Mouse (Mus musculus): ENCODE data around the gene R3hdm4. TPM values are rescaled to one million over a fixed set of nuclear protein-coding genes. Genes with fewer than 3 reads are reported as not detected.
"Not testable (repeated sequence)": the region's sequence is repeated elsewhere in the genome, so short reads cannot be mapped to it uniquely, and the experiment has no call there.

R3hdm4 gene
- polyA plus RNA-seq, 1 experiment from 2014 or later, result 116 TPM

GRCm38 (mm10) chr10:79959847-79960601, 39.0 kb upstream of the R3hdm4 start, which contains the start of gene Wdr18:
Gene Wdr18 (plus strand): TSS chr10:79960152.
- peak within 1 kb of the TSS; percentile 92 for H3K9ac ChIP-seq (ENCODE audit: low read depth, low read length)
- WGBS, result under 1% methylated on average over 61 of the region's 61 CpGs
- H3K9me3 ChIP-seq (ENCODE audit: control insufficient read depth, low read length), result no peaks in the 10 kb centered on the region
- ATAC-seq, result peak; percentile 94
- H3K4me2 ChIP-seq (ENCODE audit: low read depth, low read length), result peak within 1 kb of the TSS; percentile 71
- H3K27me3 ChIP-seq (replicated peaks; ENCODE audit: control insufficient read depth, insufficient read depth, low read length), result no peaks in the 10 kb centered on the region
- peak within 1 kb of the TSS; percentile 98 for H3K4me3 ChIP-seq (ENCODE audit: low read length)
- peak within 1 kb of the TSS; percentile 75 for H3K27ac ChIP-seq (ENCODE audit: low read length)
- peaks cover 18% of the 10 kb centered on the region for H3K36me3 ChIP-seq (ENCODE audit: control insufficient read depth, insufficient read depth, low read length)
- H3K4me1 ChIP-seq (ENCODE audit: control insufficient read depth, insufficient read depth, low read length), result peaks cover 12% of the 10 kb centered on the region; the same call in 1 of the 2 replicates

- H3K27me3 ChIP-seq (replicated peaks; ENCODE audit: control insufficient read depth, insufficient read depth, low read length); H3K9me3 ChIP-seq (ENCODE audit: control insufficient read depth, low read length); H3K9ac ChIP-seq (ENCODE audit: low read depth, low read length); H3K27ac ChIP-seq (ENCODE audit: low read length): not testable (repeated sequence)
- Histone ChIP-seq H3K4me3 (ENCODE audit: low read length) (peak overlapping the region; percentile 98), H3K4me2 (ENCODE audit: low read depth, low read length) (0 out of 2 replicates have a peak overlapping the region, but pooled peaks have one; percentile 71), H3K36me3 (ENCODE audit: control insufficient read depth, insufficient read depth, low read length) (peaks cover 12% of the 10 kb centered on the region; the same call in 1 of the 2 replicates), H3K4me1 (ENCODE audit: control insufficient read depth, insufficient read depth, low read length) (peaks cover 12% of the 10 kb centered on the region; the same call in 1 of the 2 replicates)
- ATAC-seq, result peak; percentile 38; the same call in 1 of the 2 replicates
- 28% methylated on average over 10 of the region's 10 CpGs for WGBS
Observed at GRCm38 (mm10) chr10:79959412-79959811, 38.4 kb upstream of the R3hdm4 start.

GRCm38 (mm10) chr10:79958140-79958816, 37.3 kb upstream of the R3hdm4 start:
- peaks cover 13% of the 10 kb centered on the region; the same call in 1 of the 2 replicates for H3K36me3 ChIP-seq (ENCODE audit: control insufficient read depth, insufficient read depth, low read length)
- H3K4me2 ChIP-seq (ENCODE audit: low read depth, low read length), result peak overlapping the region; percentile 43
- H3K9ac ChIP-seq (ENCODE audit: low read depth, low read length), result peak overlapping the region; percentile 59
- H3K9me3 ChIP-seq (ENCODE audit: control insufficient read depth, low read length), result no peaks in the 10 kb centered on the region
- no peaks in the 10 kb centered on the region for H3K27me3 ChIP-seq (replicated peaks; ENCODE audit: control insufficient read depth, insufficient read depth, low read length)
- peak overlapping the region; percentile 29; the same call in 1 of the 2 replicates for H3K4me3 ChIP-seq (ENCODE audit: low read length)
- peaks cover 12% of the 10 kb centered on the region; the same call in 1 of the 2 replicates for H3K4me1 ChIP-seq (ENCODE audit: control insufficient read depth, insufficient read depth, low read length)
- 9% methylated on average over 21 of the region's 21 CpGs for WGBS
- peak; percentile 21; the same call in 1 of the 2 replicates for ATAC-seq
- H3K27ac ChIP-seq (ENCODE audit: low read length), result 0 out of 2 replicates have a peak overlapping the region, but pooled peaks have one; percentile 51

GRCm38 (mm10) chr10:79956643-79957154, 35.7 kb upstream of the R3hdm4 start:
- H3K27ac ChIP-seq (ENCODE audit: low read length), result no peak overlapping the region
- H3K4me3 ChIP-seq (ENCODE audit: low read length), result no peak overlapping the region
- H3K4me1 ChIP-seq (ENCODE audit: control insufficient read depth, insufficient read depth, low read length), result peaks cover 12% of the 10 kb centered on the region; the same call in 1 of the 2 replicates
- H3K36me3 ChIP-seq (ENCODE audit: control insufficient read depth, insufficient read depth, low read length), result peaks cover 5% of the 10 kb centered on the region
- H3K4me2 ChIP-seq (ENCODE audit: low read depth, low read length), result no peak overlapping the region
- no peaks in the 10 kb centered on the region for H3K27me3 ChIP-seq (replicated peaks; ENCODE audit: control insufficient read depth, insufficient read depth, low read length)
- WGBS, result 30% methylated on average over 4 of the region's 4 CpGs
- no peak for ATAC-seq
- H3K9me3 ChIP-seq (ENCODE audit: control insufficient read depth, low read length), result no peaks in the 10 kb centered on the region
- peak overlapping the region; percentile 19; the same call in 1 of the 2 replicates for H3K9ac ChIP-seq (ENCODE audit: low read depth, low read length)

GRCm38 (mm10) chr10:79955691-79956090, 34.7 kb upstream of the R3hdm4 start:
- Histone ChIP-seq H3K4me2 (ENCODE audit: low read depth, low read length) (no peak overlapping the region), H3K9ac (ENCODE audit: low read depth, low read length) (no peak overlapping the region), H3K4me3 (ENCODE audit: low read length) (no peak overlapping the region), H3K27ac (ENCODE audit: low read length) (no peak overlapping the region), H3K27me3 (replicated peaks; ENCODE audit: control insufficient read depth, insufficient read depth, low read length) (no peaks in the 10 kb centered on the region), H3K4me1 (ENCODE audit: control insufficient read depth, insufficient read depth, low read length) (peaks cover 7% of the 10 kb centered on the region; the same call in 1 of the 2 replicates), H3K36me3 (ENCODE audit: control insufficient read depth, insufficient read depth, low read length) (peaks cover 15% of the 10 kb centered on the region), H3K9me3 (ENCODE audit: control insufficient read depth, low read length) (no peaks in the 10 kb centered on the region)
- WGBS, result 78% methylated on average over 9 of the region's 9 CpGs
- ATAC-seq, result no peak

- no peak for ATAC-seq
- Histone ChIP-seq H3K9ac (ENCODE audit: low read depth, low read length) (no peak overlapping the region), H3K36me3 (ENCODE audit: control insufficient read depth, insufficient read depth, low read length) (peaks cover 22% of the 10 kb centered on the region), H3K9me3 (ENCODE audit: control insufficient read depth, low read length) (no peaks in the 10 kb centered on the region), H3K4me3 (ENCODE audit: low read length) (no peak overlapping the region), H3K4me1 (ENCODE audit: control insufficient read depth, insufficient read depth, low read length) (peaks cover 5% of the 10 kb centered on the region; the same call in 1 of the 2 replicates), H3K4me2 (ENCODE audit: low read depth, low read length) (no peak overlapping the region), H3K27ac (ENCODE audit: low read length) (no peak overlapping the region), H3K27me3 (replicated peaks; ENCODE audit: control insufficient read depth, insufficient read depth, low read length) (no peaks in the 10 kb centered on the region)
- WGBS, result 86% methylated on average over 6 of the region's 6 CpGs
Observed at GRCm38 (mm10) chr10:79953946-79954345, 32.9 kb upstream of the R3hdm4 start.

- H3K36me3 ChIP-seq (ENCODE audit: control insufficient read depth, insufficient read depth, low read length), result peaks cover 22% of the 10 kb centered on the region
Observed at GRCm38 (mm10) chr10:79950661-79951060, 29.7 kb upstream of the R3hdm4 start.

GRCm38 (mm10) chr10:79949873-79950272, 28.9 kb upstream of the R3hdm4 start:
- H3K9me3 ChIP-seq (ENCODE audit: control insufficient read depth, low read length), result no peaks in the 10 kb centered on the region
- peaks cover 22% of the 10 kb centered on the region for H3K36me3 ChIP-seq (ENCODE audit: control insufficient read depth, insufficient read depth, low read length)
- no peak overlapping the region for H3K27ac ChIP-seq (ENCODE audit: low read length)
- no peaks in the 10 kb centered on the region for H3K27me3 ChIP-seq (replicated peaks; ENCODE audit: control insufficient read depth, insufficient read depth, low read length)
- H3K4me2 ChIP-seq (ENCODE audit: low read depth, low read length), result no peak overlapping the region
- peak overlapping the region; percentile 2; the same call in 1 of the 2 replicates for H3K9ac ChIP-seq (ENCODE audit: low read depth, low read length)
- H3K4me1 ChIP-seq (ENCODE audit: control insufficient read depth, insufficient read depth, low read length), result peaks cover 27% of the 10 kb centered on the region
- 67% methylated on average over 4 of the region's 4 CpGs for WGBS
- H3K4me3 ChIP-seq (ENCODE audit: low read length), result no peak overlapping the region
- no peak for ATAC-seq

More at GRCm38 (mm10) chr10:79950661-79951060, 29.7 kb upstream of the R3hdm4 start:
- Histone ChIP-seq H3K4me2 (ENCODE audit: low read depth, low read length) (no peak overlapping the region), H3K9me3 (ENCODE audit: control insufficient read depth, low read length) (no peaks in the 10 kb centered on the region), H3K27me3 (replicated peaks; ENCODE audit: control insufficient read depth, insufficient read depth, low read length) (no peaks in the 10 kb centered on the region), H3K4me1 (ENCODE audit: control insufficient read depth, insufficient read depth, low read length) (peaks cover 19% of the 10 kb centered on the region), H3K9ac (ENCODE audit: low read depth, low read length) (no peak overlapping the region), H3K4me3 (ENCODE audit: low read length) (no peak overlapping the region), H3K27ac (ENCODE audit: low read length) (no peak overlapping the region)
- 81% methylated on average over 18 of the region's 18 CpGs for WGBS
- no peak for ATAC-seq

GRCm38 (mm10) chr10:79947502-79947901, 26.5 kb upstream of the R3hdm4 start:
- no peak overlapping the region for H3K4me3 ChIP-seq (ENCODE audit: low read length)
- H3K4me2 ChIP-seq (ENCODE audit: low read depth, low read length), result no peak overlapping the region
- peaks cover 19% of the 10 kb centered on the region for H3K36me3 ChIP-seq (ENCODE audit: control insufficient read depth, insufficient read depth, low read length)
- H3K4me1 ChIP-seq (ENCODE audit: control insufficient read depth, insufficient read depth, low read length), result peaks cover 40% of the 10 kb centered on the region
- WGBS, result 59% methylated on average over 6 of the region's 6 CpGs
- H3K9me3 ChIP-seq (ENCODE audit: control insufficient read depth, low read length), result no peaks in the 10 kb centered on the region
- ATAC-seq, result no peak
- peak overlapping the region; percentile 65; the same call in 1 of the 2 replicates for H3K9ac ChIP-seq (ENCODE audit: low read depth, low read length)
- peak overlapping the region; percentile 91 for H3K27ac ChIP-seq (ENCODE audit: low read length)
- H3K27me3 ChIP-seq (replicated peaks; ENCODE audit: control insufficient read depth, insufficient read depth, low read length), result no peaks in the 10 kb centered on the region
